Mouse (Mus musculus) spleen, adult 12 weeks (tissue): Measurements from ENCODE around the gene Olfm2.
A peak's percentile ranks its signal among the peaks of the same experiment; 100 is the strongest.

ENCODE experiments used
- DNase-seq: peaks from one replicate; pipeline ENCODE4 v3.0.0; 2022; ENCODE audit warnings: low spot score

The Olfm2 gene

GRCm38 (mm10) chr9:20745129-20745966 is 801 bp downstream of the Olfm2 start:
- no peak for DNase-seq

GRCm38 (mm10) chr9:20743946-20744738 is 2.0 kb downstream of the Olfm2 start:
- no peak for DNase-seq

DNA sequence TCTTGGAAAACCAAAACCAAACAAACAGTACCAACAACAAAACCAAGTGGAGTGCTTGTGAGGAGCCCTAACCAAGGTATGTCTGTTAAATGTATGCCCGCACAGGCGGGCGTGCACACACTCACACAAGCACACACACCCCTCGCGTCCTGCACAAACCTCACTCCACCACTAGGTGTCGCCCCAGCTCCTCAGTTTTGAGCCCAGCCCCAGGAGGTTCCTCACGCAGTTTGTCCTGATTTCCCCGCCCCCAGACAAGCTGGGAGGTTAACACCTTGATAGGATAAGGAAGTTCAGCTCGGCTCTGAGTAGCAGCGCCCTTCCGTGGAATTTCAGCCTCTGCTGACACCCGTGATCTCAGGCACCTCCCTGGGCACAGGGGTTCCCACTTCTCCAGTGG is 5.7 kb downstream of the Olfm2 start:
- DNase-seq, result peak; percentile 60

GRCm38 (mm10) chr9:20738251-20738999 is 7.7 kb downstream of the Olfm2 start:
- DNase-seq, result no peak

- no peak for DNase-seq
These were observed 8.9 kb downstream of the Olfm2 start for GRCm38 (mm10) chr9:20737227-20737626.

DNA sequence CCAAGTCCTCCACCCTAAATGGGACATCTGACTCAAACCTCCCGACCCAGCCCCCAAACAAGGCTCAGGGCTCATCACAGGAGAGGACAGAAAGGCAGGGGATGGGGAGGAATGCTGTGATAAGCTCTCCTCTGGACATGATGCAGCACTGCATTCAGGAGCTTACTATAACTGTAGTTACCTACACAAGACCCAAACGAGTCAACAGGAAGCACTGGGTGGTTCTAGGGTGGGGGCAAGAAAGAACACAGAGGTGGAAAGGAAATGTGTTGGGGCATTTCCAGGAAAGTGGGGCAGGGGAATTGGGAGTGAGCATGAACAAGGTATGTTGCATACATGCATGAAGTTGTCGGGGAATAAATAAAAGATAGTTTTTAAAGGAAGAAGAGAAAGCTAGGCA is 11.5 kb downstream of the Olfm2 start:
- no peak for DNase-seq

DNA sequence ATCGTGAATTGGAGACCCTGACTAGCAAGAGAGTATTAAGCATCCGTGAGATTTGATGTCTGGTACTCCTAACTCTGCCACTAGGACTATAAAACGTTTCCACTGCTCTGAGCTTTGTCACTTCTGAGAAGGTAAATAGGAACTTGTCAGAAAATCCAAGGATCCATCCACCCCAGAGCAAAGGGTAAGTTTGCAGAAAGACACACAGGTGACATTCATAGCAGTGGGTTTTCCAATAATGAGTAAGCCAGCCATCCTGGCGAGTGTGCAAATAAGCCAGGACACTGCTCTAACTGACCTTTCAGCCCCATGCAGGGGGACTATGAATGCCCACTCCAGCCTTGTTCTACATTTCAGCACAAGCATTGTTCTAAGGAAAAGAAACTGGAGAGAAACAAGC is 14.4 kb downstream of the Olfm2 start:
- no peak for DNase-seq

GRCm38 (mm10) chr9:20729451-20729850 is 16.7 kb downstream of the Olfm2 start:
- no peak for DNase-seq

DNA sequence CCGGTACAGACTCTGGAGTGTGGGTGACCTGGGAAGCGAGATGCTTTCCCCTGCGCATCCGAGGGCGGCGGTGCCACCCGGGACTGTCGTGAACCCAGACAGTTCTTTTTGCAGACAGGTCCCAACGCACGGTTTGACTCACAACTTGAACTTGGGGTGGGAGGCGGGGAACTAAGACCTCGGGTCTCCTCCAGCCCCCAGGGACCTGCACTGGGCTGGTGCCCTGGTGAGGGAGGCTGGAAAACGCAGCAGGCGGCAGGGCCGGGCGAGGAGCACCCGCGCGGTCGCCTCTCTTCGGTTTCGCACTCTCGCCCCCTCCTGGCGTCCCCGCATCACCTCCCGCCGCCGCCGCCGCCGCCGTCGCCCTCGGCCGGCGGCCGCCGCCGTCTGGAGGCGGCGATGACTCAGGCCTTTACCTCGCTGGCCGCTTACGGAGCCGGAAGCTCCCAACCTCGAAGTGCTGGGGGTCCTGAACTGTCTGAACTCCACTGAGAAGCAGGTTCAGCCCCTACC is 18.5 kb downstream of the Olfm2 start:
- DNase-seq, result no peak

DNA sequence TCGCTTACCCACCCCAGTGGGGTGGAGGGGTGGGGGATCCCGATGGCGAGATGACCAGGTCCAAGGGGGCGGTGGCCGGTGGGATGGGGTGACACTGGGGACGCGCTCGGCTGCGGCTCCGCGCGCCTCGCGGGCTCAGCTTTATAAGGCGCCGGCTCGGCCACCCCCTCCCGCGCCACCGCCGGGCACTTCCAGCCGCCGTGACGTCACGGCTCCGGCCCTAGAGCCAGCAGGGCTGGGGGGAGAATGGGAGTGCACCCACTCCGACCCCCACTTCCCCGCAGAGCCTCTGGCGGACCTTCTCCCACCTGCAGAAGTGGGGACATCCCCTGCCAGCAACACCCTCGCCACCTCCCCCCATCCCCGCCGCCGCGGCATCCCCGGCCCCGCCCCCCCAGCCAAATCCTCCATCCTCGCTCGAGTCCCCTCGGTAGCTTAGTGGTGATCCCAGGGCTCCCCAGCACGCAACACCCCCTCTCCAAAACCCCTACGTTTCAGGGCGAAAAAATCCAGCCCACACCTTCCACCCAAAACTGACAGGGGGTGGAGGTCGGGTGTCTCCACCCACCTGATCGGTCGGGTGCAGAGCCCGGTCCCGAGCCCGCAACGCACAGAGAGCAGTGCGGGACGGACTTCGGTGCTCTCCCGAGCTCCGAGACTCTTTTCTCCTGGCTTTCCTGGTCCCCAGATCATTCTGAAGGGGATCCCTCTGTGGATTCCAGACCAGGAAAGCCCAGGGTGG is 19.1 kb downstream of the Olfm2 start:
- no peak for DNase-seq

DNA sequence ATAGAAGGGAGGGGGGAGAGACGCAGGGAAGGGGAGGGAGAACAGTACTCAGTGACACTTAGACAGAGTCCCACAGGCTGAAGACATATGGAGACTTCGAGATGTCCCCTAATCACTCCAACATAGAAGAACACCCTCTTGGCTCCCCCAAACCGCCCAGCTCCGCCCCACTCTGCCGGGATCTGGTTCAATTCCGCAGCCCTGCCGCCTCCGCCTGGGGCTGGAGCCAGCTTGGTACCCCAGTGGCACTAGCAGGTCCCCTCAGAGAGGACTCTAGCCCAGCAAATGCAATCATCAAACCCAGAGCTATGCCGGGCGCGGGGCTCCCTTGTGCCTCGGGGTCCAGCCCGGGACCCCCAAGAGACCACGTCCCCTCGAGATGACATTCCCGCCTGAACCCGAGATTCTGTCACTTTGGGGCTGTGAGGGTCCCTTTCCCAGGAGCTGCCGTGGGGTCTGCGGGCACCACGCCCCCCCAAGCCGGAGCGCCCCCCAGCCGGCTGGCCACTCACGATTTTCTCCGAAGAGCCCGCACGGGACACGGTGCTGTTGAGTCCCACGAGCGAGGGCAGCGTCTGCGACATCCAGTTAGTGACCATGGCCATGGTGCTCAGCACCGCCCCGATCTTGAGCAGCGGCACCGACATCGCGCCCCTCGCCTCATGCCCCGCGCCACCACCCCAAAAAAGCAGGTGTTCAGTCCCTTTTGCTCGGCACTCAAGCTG is 19.9 kb downstream of the Olfm2 start:
- DNase-seq, result no peak

GRCm38 (mm10) chr9:20721582-20721981 is 24.6 kb downstream of the Olfm2 start:
- DNase-seq, result no peak

DNA sequence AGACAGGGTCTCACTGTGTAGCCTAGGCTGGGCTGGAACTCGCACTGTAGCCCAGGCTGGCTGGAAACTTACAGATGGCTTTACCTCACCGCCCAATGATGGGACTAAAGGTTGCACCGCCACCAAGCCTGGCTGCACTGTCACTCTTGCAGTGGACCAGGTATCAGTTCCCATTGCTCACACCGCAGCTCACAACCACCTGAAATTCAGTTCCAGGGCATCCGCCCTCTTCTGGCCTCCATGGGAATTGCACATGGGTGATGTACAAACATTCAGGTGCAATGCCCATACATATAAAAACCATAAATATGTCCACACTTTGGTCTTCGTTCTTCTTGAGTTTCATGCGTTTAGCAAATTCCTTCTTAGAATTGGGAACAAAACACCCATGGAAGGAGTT is 30.8 kb downstream of the Olfm2 start:
- DNase-seq, result no peak

DNA sequence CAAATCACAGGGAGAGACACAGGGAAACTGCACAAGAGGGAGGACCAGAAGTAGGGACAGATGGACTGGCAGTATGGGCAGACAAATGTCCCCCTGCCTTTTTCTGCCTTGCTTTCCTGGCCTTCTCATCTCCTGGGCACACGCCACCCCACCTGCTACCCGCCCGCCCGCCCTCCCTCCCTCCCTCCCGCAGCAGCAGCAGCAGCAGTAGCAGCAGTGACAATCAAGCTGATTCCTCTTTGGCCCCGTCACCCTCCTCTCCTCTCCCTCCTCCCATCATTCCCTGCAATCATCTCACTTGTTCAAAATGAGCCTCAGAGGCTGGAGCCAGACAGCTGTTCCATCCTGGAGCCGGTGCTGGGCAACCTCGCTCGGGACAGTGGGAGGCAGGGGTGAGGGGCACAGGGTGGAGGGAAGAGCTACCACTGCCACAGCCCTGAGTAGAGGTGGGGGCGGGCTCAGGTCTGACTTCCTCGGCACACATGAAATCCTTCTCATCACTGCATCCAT is 32.6 kb downstream of the Olfm2 start:
- DNase-seq, result no peak

GRCm38 (mm10) chr9:20712934-20713477 is 33.1 kb downstream of the Olfm2 start:
- DNase-seq, result no peak

GRCm38 (mm10) chr9:20710471-20710870 is 35.7 kb downstream of the Olfm2 start:
- DNase-seq, result no peak

GRCm38 (mm10) chr9:20705981-20706380 is 40.2 kb downstream of the Olfm2 start:
- no peak for DNase-seq

DNA sequence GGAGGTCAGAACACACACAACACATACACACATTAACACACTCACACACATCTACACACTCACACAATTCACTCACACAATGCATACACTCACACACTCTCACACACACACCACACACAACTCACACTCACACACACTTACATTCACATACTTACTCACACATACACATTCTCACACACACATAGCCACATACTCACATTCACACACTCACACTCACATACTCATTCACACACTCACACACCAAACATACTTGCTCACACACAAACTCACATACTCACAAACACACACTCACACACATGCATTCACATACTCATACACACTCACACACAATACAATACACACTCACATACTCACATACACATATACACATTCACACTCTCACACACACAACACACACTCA is 40.7 kb downstream of the Olfm2 start:
- no peak for DNase-seq

GRCm38 (mm10) chr9:20703832-20704380 is 42.2 kb downstream of the Olfm2 start:
- no peak for DNase-seq

- no peak for DNase-seq
These were observed 48.7 kb downstream of the Olfm2 start for GRCm38 (mm10) chr9:20697466-20697865.
